Mouse (Mus musculus): ENCODE measurements around the gene Nup210.

Gene Nup210

DNA sequence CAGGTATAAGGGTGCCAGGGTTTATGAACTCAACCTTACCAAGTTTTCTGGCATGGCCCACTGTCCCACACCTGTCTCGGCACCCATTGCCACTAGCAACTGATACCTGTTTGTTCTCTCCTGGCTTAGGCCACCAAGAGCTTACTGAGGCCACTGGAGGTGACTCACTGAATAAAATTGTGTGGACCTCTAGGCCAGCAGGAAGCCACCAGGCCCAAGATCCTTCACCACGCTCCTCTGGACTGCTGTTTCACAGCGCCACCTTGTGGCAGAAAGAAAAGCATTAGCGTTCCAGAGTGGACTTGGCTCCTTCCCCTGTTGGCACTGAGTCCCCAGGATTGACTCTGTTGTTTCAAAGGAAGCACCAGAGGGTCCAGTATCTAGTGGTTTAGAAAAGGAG is 23.2 kb upstream of the Nup210 start:
- WGBS = 26% methylated on average over 4 of the region's 4 CpGs

DNA sequence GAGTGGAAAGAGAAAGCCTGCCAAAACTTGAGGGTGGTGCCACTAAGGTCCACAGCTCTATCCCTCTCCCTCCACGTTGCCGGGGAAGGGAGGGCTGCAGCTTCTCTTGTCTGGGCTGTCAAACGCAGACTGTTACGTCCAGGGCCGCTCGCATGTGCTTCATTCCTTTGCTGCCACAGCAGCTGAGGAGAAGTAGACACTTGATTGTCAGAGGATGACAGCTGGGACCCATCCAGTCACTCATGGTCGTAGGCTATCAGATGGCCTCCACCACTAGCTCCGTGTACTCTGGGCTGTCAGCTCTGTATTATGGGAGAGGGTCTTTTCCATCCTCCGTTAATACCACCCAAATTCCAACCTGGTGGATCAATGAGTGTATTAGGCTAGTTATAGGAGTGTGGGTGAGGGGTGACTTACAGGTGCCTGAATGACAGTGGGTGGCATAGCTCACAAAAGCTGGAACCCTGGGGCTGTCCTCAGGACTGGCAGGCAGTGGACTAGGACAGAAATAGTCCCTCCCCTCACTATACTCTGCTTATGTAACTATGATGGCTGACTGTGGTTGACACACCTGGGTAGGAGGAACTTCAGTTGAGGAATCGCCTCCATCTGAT is 20.8 kb upstream of the Nup210 start:
- 70% methylated on average over 10 of the region's 10 CpGs for whole genome bisulfite sequencing

DNA sequence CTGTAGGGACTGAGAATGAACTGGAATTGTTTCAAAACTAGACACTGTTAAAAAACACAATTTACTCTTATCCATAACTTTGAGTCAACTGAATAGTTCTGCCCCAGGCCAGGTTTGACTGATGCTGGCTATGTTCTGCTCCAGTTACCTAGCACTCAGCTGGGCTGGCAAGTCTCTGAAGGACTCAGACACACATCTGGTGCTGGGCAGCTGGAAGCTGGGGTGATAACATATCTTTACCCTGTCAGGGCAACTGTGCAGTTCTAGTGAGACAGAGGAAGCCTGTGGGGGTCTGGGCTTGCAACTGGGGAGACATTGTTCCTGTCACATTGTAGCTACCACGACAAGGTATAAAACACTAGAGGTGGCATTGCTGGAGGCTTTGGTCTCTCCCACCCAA is 14.2 kb upstream of the Nup210 start:
- 61% methylated on average over 1 of the region's 1 CpGs for WGBS

DNA sequence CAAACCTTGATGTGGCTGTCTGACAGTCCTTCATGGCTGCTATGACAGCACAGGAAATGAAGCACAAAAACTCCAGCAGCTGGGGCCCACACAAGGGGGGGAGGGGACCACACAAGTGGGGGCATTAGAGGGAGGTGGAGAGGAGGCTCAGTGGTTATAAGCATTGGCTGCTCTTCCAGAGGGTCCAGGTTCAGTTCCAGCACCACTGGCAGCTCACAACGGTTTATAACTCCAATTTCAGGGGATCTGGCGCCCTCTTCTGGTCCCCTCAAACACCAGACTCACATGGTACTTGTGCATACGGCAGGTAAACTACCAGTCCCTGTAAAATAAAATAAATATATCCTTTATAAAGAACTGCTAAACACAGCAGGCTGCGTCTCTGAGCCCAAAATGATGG is 12.4 kb upstream of the Nup210 start:
- WGBS = 62% methylated on average over 4 of the region's 4 CpGs

DNA sequence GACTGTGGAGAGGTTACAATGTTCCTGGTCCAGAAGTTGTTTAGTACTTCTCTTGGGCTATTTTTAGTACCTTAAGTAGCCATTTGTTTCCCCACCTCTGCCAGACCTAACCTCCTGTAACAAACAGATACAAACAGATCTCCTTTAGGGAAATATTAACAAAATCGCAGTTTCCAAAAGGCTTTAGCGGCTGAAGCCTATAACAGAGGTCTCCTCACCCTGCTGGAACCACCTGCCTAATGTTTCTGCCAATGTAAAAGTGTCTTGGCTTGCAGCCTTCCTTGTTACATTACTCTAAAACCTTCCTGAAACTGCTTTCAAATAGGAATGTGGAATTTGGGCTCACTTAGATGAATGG is 8.6 kb upstream of the Nup210 start:
- 87% methylated on average over 2 of the region's 2 CpGs for WGBS

DNA sequence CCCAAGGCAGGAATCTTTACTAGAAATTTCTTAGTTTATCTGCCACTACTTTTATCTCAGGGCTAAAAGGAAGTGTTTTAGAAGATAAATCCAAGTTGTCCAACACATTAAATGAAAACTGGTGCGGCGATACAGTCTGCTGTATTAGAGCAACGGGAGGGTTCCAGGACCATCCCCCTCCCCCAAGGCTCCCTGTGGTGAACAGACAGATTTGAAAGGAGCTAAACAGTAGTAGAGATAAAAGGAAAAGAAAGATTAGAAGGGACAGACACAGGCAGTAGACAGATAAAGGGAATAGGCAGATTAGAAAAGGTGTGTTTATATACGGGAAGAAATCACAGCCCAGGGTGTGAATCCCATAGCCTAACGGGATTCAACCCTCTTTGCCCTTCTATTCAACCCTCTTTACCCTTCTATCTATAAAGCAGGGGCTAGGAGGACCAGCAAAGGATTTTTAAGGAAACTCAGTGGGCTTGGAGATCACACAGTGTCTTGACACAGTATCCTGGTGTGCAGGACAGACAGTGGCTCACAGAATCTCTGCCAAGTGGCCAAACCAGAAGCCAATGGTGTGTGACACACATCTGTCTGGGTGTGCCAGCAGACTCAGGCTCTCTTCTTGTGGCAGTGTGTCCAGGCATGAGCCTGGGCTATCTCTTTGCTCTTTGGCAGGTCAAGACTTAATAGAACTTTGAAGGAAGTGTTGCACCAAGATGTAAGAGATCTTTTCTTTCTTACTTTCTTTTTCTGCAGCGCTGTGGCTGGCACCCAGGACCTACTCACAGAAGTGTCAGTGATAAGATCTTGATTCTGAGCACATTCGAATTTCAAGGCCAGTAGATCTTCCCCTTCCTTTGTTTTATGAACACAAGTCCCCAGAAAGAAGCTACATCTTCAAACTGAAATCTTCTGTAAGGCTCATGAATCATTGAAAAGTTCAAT is 7.9 kb upstream of the Nup210 start:
- WGBS = 63% methylated on average over 7 of the region's 7 CpGs

DNA sequence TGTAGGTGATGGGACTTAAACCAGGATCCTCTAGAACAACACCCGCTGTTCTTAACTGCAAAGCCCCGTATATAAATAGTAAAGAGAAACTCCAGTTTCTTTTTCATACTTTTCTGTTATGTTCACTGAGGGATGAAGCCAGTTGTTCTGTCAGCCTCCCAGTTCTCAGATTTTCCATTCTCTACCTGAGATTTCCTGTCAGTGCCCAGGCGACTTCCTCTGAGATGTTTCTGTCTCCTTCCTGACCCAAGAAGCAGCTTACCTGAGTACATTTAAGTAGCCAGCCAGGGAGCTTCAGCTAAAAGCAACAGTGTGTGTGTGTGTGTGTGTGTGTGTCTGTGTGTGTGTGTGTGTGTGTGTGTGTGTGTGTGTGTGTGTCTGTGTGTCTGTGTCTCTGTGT is 6.8 kb upstream of the Nup210 start:
- WGBS = 85% methylated on average over 3 of the region's 3 CpGs

DNA sequence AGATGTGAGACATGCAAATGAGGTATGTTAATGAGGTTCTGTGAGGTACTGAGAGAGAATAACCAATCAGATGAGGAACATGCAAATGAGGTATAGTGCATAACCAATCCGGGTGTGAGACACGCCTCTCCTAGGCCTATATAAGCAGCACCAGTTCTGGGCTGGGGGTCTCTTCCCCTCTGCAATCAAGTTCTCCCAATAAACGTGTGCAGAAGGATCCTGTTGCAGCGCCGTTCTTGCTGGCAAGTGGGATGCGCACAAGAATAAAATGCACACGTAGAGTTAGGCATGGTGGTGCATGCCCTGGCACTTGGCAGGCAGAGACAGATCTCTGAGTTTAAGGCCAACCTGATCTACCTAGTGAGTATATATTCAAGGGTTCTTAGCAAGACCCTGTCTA is 4.5 kb upstream of the Nup210 start:
- WGBS = 94% methylated on average over 7 of the region's 7 CpGs

DNA sequence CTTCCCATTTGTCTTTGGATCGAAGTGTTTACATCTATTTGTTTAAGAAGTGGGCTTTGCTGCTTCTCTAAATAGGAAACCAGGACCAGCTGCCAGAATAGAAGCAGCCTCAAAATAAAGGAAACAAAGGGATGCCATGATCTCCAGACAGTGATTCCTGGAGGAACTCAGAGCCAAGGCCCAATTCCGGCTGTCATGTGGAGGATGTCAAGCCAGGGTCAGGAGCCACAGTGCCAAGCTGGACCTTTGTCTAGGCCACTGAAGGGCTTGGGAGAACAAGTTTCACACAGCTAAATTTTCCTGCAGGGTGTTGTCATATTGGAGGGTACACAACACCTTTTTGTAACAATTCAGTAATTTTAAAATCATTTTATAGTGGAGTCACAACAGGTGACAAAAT is 3.6 kb upstream of the Nup210 start:
- WGBS = 90% methylated on average over 2 of the region's 2 CpGs

DNA sequence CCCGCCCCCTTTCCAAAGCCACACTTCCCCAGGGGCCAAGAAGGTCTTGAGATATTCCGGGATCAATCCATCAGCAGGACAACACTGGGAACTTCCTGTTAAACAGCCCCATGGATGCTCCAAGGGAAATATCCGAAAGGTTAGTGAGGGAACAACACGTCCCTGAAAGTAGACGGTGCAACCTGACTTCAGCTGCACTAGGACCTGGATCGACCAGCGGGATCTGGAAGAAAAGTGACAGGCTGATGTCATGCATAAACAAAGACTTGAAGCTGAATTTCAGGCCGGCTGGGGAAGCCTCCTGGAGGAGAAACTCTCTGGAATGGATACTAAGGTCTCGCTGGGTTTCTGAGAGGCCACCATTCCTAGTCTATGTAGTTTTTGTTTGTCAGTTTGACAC is 520 bp upstream of the Nup210 start:
- whole genome bisulfite sequencing = 10% methylated on average over 9 of the region's 9 CpGs

DNA sequence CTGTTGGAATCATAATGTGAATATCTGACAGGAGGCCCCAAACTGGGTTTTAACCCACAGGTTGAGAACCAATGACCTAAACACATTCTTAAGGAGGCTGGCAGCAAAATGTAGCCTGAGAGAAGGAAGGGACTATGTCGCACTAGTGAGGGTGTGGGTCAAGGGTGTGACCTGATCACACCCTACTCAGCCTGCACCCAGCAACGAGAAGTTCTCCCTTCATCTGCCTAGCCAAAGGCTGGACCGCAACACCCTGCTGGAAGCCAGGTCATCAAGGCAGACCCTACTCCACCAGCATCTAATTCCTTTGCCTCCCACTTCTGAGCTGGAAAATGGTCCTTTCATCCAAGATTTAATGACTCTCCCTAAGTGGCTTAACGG is 776 bp downstream of the Nup210 start:
- WGBS = 26% methylated on average over 4 of the region's 4 CpGs

DNA sequence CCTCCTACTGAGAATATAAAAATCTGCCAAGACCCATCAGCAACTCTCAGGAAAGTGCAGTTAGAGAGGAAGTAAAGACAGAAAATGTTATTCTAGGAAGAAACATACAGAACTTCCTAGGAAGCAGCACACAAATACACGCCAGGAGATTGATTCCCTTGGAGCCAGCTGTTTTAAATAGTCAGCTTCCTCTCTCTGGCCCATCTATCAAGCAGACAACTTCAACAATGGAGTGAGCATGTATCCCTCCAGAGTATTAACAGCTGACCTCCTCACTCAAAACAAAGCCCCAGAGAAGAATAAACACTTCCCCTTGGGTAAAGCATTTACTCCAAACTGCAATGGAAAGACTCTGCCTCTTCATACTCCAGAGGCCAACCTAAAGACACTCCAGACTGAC is 1.5 kb downstream of the Nup210 start:
- WGBS = 33% methylated on average over 1 of the region's 1 CpGs

DNA sequence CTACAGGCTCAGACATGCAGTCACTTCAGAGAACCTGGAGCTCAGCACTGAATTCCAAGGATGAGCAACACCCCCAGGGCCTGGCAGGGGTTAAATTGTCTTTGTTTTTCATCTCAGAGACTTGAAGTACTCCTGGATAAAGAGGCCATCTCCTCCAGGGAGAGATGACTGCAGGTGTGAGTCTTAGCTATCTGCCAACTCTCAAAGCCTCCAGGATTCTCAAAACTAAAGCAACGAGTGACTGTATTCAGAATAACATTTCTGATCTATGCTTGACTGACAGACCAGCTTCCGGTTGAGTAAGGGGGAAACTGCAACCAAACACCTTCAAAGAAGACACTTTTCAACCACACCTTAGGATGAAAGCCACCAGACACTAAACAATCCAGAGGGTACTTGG is 1.9 kb downstream of the Nup210 start:
- 32% methylated on average over 2 of the region's 2 CpGs for WGBS

DNA sequence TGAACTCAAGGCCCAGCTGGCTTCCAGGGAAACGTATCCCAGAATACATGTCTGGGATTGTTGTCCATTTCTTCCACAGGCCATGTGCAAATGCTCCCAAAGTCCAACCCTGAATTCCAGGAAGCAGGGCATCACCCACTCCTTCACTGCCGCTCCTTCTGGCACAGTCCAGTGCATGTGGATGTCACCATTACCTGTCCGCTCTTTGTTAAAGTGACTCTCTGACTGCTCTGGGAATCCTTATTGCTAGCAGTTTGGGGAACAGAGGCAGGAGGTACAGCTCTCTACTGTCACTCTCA is 4.7 kb downstream of the Nup210 start:
- WGBS = 95% methylated on average over 3 of the region's 3 CpGs

DNA sequence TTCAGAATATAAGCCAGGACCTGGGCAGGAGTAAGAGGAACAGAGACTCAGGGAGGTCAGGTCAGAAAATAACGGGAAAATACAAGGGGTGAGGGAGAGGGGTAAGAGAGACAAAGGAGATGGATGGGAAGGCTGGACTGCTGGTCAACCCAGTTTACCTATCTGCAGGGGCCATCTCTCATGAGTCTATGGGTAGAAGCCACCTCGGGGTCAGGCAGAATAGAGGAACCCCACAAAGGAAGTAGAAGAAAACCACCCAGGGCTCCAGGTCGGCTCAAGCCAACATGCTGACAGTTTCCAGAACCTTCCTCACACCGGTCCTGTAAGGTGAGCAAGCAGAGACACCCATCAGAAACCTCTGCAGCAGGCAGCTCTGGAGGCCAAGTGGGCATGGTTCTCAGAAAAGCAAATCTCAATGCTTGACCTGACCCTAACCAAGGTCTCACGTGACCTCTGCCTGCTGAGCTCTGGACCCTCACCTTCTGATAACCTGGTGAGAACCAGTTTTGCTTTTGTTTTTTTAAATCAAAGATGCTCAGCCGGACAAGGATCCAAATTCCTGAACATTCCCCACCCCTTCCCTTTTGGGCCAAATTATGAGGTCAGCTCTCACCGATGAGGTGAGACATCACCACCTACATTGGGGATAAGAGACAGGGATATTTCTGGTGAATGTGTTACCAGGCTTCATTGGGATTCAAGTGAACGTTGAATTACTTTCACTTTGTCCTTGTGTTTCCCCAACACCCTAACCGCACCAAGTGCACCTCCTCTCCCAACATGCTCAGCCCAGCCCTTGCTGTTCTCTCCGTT is 5.3 kb downstream of the Nup210 start:
- WGBS = 81% methylated on average over 10 of the region's 10 CpGs

DNA sequence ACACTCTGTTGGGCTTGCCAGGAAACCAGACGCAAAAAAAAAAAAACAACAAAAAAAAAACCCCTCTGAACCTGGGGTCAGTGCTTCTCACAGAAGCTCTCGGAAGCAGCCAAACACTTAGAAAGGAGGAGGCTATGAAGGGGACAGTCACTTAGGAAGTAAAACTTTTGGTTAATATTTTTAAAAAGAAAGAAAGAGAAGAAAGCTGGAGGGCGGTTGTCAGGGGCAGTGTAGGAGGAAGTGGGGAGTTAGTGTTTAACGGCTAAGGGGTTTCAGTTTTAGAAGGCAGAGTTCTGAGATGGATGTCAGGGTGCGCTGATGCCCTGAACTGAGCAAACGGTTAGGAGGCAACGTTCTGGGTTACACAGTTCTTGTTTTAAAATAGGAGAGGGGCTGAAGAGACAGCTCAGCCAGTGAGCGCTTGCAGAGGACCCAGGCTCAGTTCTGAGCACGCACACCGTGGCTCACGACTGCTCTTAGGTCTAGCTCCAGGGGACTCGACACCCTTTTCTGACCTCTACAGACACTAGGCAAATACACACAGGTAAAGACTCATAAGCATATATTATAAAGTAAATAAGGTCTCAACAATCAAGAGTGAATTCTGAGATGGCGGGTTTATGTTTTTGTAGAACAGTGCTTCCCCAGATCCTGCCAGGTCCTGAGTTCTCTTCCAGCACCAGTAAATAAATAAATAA is 6.2 kb downstream of the Nup210 start:
- 80% methylated on average over 13 of the region's 13 CpGs for WGBS

DNA sequence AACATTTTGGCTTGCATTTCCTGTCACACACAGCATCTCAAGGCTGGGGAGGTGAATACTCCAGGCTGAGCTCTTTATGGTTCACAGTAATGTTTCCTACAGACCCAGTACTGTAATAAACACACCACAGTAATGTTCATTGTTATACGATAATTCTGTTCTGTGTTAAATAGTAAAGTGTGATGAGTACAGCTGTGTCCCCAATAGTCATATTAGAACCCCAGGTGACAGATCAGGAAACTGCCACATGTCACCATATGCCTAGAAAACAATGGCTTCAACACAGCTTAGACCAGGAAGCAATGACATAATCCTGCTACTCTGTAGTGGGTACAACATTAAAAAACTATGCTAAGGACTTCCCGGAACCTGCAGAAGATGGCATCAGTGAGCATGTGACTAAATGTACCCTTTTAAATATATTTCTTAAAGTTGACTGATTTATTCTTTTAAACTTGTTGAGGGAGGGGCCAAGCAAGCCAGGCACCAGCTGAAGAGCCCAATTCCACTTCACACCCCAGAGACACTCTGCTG is 7.6 kb downstream of the Nup210 start:
- WGBS = 74% methylated on average over 2 of the region's 2 CpGs

DNA sequence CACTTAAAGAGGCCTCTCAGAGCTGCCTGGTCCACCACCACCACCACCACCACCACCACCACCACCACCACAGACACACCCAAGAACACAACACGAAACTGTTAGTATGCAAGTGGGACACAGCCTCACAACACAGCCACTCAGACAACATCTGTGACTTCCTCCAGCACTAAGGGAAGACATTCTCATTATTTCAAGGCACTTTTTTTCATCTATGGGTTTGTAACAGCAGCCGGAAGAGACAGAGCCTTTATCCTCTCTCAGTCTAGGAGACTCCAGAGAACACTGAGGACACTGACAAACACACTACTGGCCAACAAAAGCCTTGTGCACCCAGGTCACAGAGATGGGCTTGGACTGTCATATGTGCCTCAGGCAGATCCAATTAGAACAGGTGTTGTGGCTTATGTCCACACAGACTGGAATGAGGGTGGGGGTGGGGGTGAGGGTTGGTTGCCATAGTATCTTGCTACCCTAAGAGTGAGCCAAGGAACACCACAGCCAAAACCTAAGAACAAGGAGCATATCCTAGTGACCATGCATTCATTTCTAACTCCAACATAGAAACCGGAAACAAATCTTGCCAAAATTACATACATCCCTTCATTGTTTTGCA is 8.2 kb downstream of the Nup210 start:
- 56% methylated on average over 3 of the region's 3 CpGs for WGBS

DNA sequence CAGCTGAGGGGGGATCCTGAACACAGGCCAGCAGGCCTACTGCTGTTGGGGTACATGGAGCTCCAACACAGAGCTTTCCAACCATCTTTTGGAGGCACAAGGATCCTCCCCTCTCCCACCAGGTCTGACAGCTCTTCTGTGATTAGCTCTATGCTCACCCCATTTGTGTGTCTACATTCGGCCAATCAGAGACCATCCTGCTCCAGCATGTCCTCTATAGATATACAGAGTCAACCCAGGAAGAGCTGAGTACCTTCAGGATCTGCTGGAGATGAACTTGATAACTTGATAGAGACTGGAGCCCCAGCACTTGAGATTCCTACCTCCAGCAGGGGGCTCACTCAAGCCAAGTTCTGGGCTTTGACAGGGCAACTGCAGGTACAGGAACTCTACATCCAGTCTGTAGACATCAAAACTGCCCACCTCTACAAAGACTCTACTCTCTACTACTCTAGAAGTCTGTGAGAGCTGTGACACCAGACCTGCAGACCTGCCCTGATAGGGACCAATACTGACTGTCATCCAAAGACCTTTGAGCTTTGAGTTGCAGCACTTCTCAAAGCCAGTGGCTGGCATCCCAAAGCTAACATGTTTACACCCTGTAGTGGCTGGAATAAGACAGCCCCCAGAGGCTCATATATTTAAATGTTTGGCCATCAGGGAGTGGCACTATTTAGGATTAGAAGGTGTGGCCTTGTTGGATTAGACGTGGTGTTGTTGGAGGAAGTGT is 11.1 kb downstream of the Nup210 start:
- WGBS = 93% methylated on average over 2 of the region's 2 CpGs

DNA sequence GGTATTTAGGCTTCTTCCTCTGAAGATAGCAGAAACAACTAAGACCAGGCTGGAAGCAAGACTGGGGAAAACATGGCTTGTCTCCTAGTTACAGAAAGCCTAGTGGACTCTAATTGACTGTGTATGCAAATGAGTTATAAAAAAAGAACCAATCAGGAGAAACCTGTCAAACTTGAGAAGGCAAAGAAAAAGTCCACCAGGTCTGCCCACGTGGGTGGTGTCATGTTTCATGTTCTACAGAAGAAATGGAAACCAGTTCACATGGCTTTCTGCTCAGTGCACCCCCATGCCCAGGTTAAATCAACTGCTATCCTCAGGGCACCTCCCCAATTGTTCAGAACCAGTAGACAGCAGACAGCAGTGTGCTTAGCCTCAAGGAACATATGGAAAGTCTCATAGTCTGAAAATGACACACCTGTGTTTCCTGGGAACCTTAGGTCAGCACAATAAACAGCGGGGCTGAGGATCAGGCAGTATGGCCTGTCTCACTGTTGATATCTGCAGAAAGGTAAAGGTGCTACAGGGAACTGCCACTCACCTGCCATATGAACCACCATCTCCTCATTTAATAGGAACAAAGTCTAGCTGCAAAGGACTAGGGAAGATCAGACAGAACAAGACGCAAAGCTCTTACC is 11.7 kb downstream of the Nup210 start:
- 72% methylated on average over 3 of the region's 3 CpGs for WGBS

Measured in cerebral cortex, adult 2 months (tissue).